Mouse (Mus musculus) midbrain, postnatal 0 days (tissue): ENCODE data around the gene Gtf3c5. TPM values are rescaled to one million over a fixed set of nuclear protein-coding genes. Genes with fewer than 3 reads are reported as not detected.

Source experiments
- ATAC-seq: fragments of 200-750 bp; cut with Nextera tagmentation; 2 replicates; pipeline ENCODE4 v1.8.0; 2017; ENCODE audit warnings: moderate number of reproducible peaks, mild to moderate bottlenecking, moderate TSS enrichment, moderate library complexity; ENCODE audit not compliant: low FRiP score
- DNase-seq: peaks from one replicate; pipeline ENCODE4 v3.0.0-alpha.2; 2015; ENCODE audit warnings: low spot score
- H3K27ac ChIP-seq: fragments of 300-500 bp; sonication (generic); 2 replicates; pipeline ENCODE4 v1.5.1; 2014; ENCODE audit warnings: low read depth, mild to moderate bottlenecking, low read length, mixed read lengths
- H3K27me3 ChIP-seq: fragments of 300-500 bp; sonication (generic); 2 replicates; pipeline ENCODE4 v1.6.1; 2014; ENCODE audit warnings: low read length, control low read depth, mixed read lengths; ENCODE audit not compliant: insufficient read depth
- H3K36me3 ChIP-seq: fragments of 300-500 bp; sonication (generic); 2 replicates; pipeline ENCODE4 v1.6.1; 2014; ENCODE audit warnings: low read length, control low read depth, mixed read lengths; ENCODE audit not compliant: insufficient read depth
- H3K4me1 ChIP-seq: fragments of 300-500 bp; sonication (generic); 2 replicates; pipeline ENCODE4 v1.6.1; 2014; ENCODE audit warnings: mild to moderate bottlenecking, control low read depth, antibody characterized with exemption, low read length, mixed read lengths; ENCODE audit not compliant: insufficient read depth
- H3K4me2 ChIP-seq: fragments of 300-500 bp; sonication (generic); 2 replicates; pipeline ENCODE4 v1.6.1; 2014; ENCODE audit warnings: low read depth, mild to moderate bottlenecking, low read length, mixed read lengths; ENCODE audit not compliant: poor library complexity, severe bottlenecking
- H3K4me3 ChIP-seq: fragments of 300-500 bp; sonication (generic); 2 replicates; pipeline ENCODE4 v1.5.1; 2014; ENCODE audit warnings: low read depth, mild to moderate bottlenecking, low read length, moderate library complexity
- H3K9ac ChIP-seq: fragments of 300-500 bp; sonication (generic); replicated peaks from 2 replicates; pipeline ENCODE4 v1.6.1; 2014; ENCODE audit warnings: mild to moderate bottlenecking, low read length, moderate library complexity, mixed read lengths; ENCODE audit not compliant: poor library complexity, severe bottlenecking
- H3K9me3 ChIP-seq: fragments of 300-500 bp; sonication (generic); 2 replicates; pipeline ENCODE4 v1.6.1; 2016; ENCODE audit warnings: low read length, control low read depth
- CTCF ChIP-seq: IDR thresholded peaks from 2 replicates; pipeline ENCODE4 v1.5.1; 2016; ENCODE audit warnings: antibody characterized with exemption, mild to moderate bottlenecking
- WGBS: fragments of 180-500 bp; shearing (Covaris S2); extraction: QIAGEN DNeasy Blood & Tissue Kit; methylation state at CpG from one replicate; pipeline ENCODE4 v1.1.7; 2014; 5-methylcytosine and 5-hydroxymethylcytosine counted together
- polyA plus RNA-seq: library from polyadenylated mRNA; unstranded; fragments of >200 nt; fragmentation: Nextera tagmentation; extraction: Ambion mirVana; gene quantifications from 2 replicates; pipeline ENCODE4 v1.2.1, GENCODE M21; 2015
- total RNA-seq: library from RNA; depleted of rRNA; stranded (reverse); fragments of >200 nt; gene quantifications from 2 replicates; pipeline ENCODE4 v1.2.3, GENCODE M21; 2014

Gtf3c5 gene
- total and polyA plus RNA-seq, 2 experiments from 2014 or later, result 23.3 to 33.5 TPM

GRCm38 (mm10) chr2:28528354-28528730 is 55.2 kb downstream of the Gtf3c5 start:
- Histone ChIP-seq H3K9ac (no peak overlapping the region), H3K27ac (no peak overlapping the region), H3K27me3 (no peaks in the 10 kb centered on the region), H3K4me1 (peaks cover 33% of the 10 kb centered on the region), H3K9me3 (no peaks in the 10 kb centered on the region), H3K36me3 (peaks cover 8% of the 10 kb centered on the region; the same call in 1 of the 2 replicates), H3K4me3 (no peak overlapping the region), H3K4me2 (no peak overlapping the region)
- WGBS, result 80% methylated on average over 6 of the region's 7 CpGs
- DNase-seq (no peak), ATAC-seq (no peak)
- no peak for TF ChIP-seq CTCF

GRCm38 (mm10) chr2:28527436-28528353 is 55.9 kb downstream of the Gtf3c5 start:
- no peak overlapping the region for H3K9ac ChIP-seq
- H3K4me3 ChIP-seq, result no peak overlapping the region
- peak overlapping the region; percentile 26; the same call in 1 of the 2 replicates for H3K27ac ChIP-seq
- WGBS, result 82% methylated on average over 19 of the region's 20 CpGs
- no peak overlapping the region for H3K4me2 ChIP-seq
- no peak for ATAC-seq
- H3K36me3 ChIP-seq, result peaks cover 8% of the 10 kb centered on the region; the same call in 1 of the 2 replicates
- no peak for DNase-seq
- no peaks in the 10 kb centered on the region for H3K9me3 ChIP-seq
- H3K4me1 ChIP-seq, result peaks cover 29% of the 10 kb centered on the region
- H3K27me3 ChIP-seq, result no peaks in the 10 kb centered on the region
- no peak for TF ChIP-seq CTCF

GRCm38 (mm10) chr2:28525943-28526876 is 57.3 kb downstream of the Gtf3c5 start:
- DNase-seq (no peak), ATAC-seq (peak; percentile 18; the same call in 1 of the 2 replicates)
- Histone ChIP-seq H3K27ac (peak overlapping the region; percentile 48), H3K4me3 (no peak overlapping the region), H3K36me3 (peaks cover 19% of the 10 kb centered on the region), H3K27me3 (no peaks in the 10 kb centered on the region), H3K9me3 (no peaks in the 10 kb centered on the region), H3K4me2 (no peak overlapping the region), H3K9ac (0 out of 2 replicates have a peak overlapping the region, but pooled peaks have one; percentile 34), H3K4me1 (peaks cover 23% of the 10 kb centered on the region)
- peak; percentile 68 for TF ChIP-seq CTCF
- 41% methylated on average over 12 of the region's 12 CpGs for WGBS

- ATAC-seq (peak; percentile 20; the same call in 1 of the 2 replicates), DNase-seq (peak; percentile 70)
- no peaks in the 10 kb centered on the region for H3K27me3 ChIP-seq
- H3K9me3 ChIP-seq, result no peaks in the 10 kb centered on the region
- no peak overlapping the region for H3K4me3 ChIP-seq
- H3K4me1 ChIP-seq, result peaks cover 25% of the 10 kb centered on the region
- peak overlapping the region; percentile 48 for H3K27ac ChIP-seq
- TF ChIP-seq CTCF, result no peak
- peak overlapping the region; percentile 34; the same call in 1 of the 2 replicates for H3K9ac ChIP-seq
- no peak overlapping the region for H3K4me2 ChIP-seq
- H3K36me3 ChIP-seq, result peaks cover 19% of the 10 kb centered on the region
- 9% methylated on average over 11 of the region's 11 CpGs for WGBS
Observed at GRCm38 (mm10) chr2:28525219-28525942, 58.2 kb downstream of the Gtf3c5 start.

- H3K4me1 ChIP-seq, result peaks cover 26% of the 10 kb centered on the region; the same call in 1 of the 2 replicates
- DNase-seq (no peak), ATAC-seq (no peak)
- no peak for TF ChIP-seq CTCF
- H3K36me3 ChIP-seq, result peaks cover 19% of the 10 kb centered on the region
- H3K27ac ChIP-seq, result 0 out of 2 replicates have a peak overlapping the region, but pooled peaks have one; percentile 48
- no peaks in the 10 kb centered on the region for H3K27me3 ChIP-seq
- 80% methylated on average over 10 of the region's 10 CpGs for WGBS
- no peak overlapping the region for H3K9ac ChIP-seq
- H3K4me3 ChIP-seq, result no peak overlapping the region
- no peak overlapping the region for H3K4me2 ChIP-seq
- H3K9me3 ChIP-seq, result no peaks in the 10 kb centered on the region
Observed at GRCm38 (mm10) chr2:28524406-28524805, 59.1 kb downstream of the Gtf3c5 start.
